Mouse (Mus musculus) right cerebral cortex, postnatal 36 days (tissue): ENCODE measurements around the gene D630039A03Rik.
A peak's percentile ranks its signal among the peaks of the same experiment; 100 is the strongest.

Experiments used
- DNase-seq, 2 experiments: peaks; one replicate each; pipeline ENCODE4 v3.0.0; 2022; ENCODE audit warnings: low spot score in 2 of 2, mixed read lengths in 1 of 2

D630039A03Rik gene

GRCm38 (mm10) chr4:57916201-57916661 lies at the start of gene D630039A03Rik:
Gene D630039A03Rik (minus strand): TSS chr4:57916297.
- no peak for DNase-seq

GRCm38 (mm10) chr4:57965516-57965915 lies 49.4 kb upstream of the D630039A03Rik start:
- no peak for DNase-seq

GRCm38 (mm10) chr4:57964143-57964542 lies 48.0 kb upstream of the D630039A03Rik start:
- DNase-seq: no peak

- no peak for DNase-seq
Observed at GRCm38 (mm10) chr4:57959056-57959455, 43.0 kb upstream of the D630039A03Rik start.

GRCm38 (mm10) chr4:57958098-57958497 lies 42.0 kb upstream of the D630039A03Rik start:
- DNase-seq: no peak

- DNase-seq: no peak
Observed at GRCm38 (mm10) chr4:57957200-57958085, 41.3 kb upstream of the D630039A03Rik start.

- peak; percentile 93 for DNase-seq
Observed at GRCm38 (mm10) chr4:57956029-57956960, 40.2 kb upstream of the D630039A03Rik start, which contains the start of gene Txn1. Gene Txn1 (minus strand): TSS chr4:57956411.

- peak; percentile 49 to 50 for DNase-seq
Observed at GRCm38 (mm10) chr4:57955544-57955958, 39.5 kb upstream of the D630039A03Rik start.

- no peak for DNase-seq
Observed at GRCm38 (mm10) chr4:57954991-57955390, 38.9 kb upstream of the D630039A03Rik start.

- no peak for DNase-seq
Observed at GRCm38 (mm10) chr4:57954580-57954979, 38.5 kb upstream of the D630039A03Rik start.

GRCm38 (mm10) chr4:57953796-57954195 lies 37.7 kb upstream of the D630039A03Rik start:
- DNase-seq: no peak

GRCm38 (mm10) chr4:57952891-57953290 lies 36.8 kb upstream of the D630039A03Rik start:
- DNase-seq: no peak

GRCm38 (mm10) chr4:57952416-57952815 lies 36.3 kb upstream of the D630039A03Rik start:
- no peak for DNase-seq

- DNase-seq: no peak
Observed at GRCm38 (mm10) chr4:57949866-57950265, 33.8 kb upstream of the D630039A03Rik start.

- no peak for DNase-seq
Observed at GRCm38 (mm10) chr4:57947476-57947875, 31.4 kb upstream of the D630039A03Rik start.

- DNase-seq: no peak
Observed at GRCm38 (mm10) chr4:57947036-57947435, 30.9 kb upstream of the D630039A03Rik start.

- no peak for DNase-seq
Observed at GRCm38 (mm10) chr4:57942892-57943291, 26.8 kb upstream of the D630039A03Rik start.

- no peak for DNase-seq
Observed at GRCm38 (mm10) chr4:57940631-57941030, 24.5 kb upstream of the D630039A03Rik start.

GRCm38 (mm10) chr4:57937292-57937691 lies 21.2 kb upstream of the D630039A03Rik start:
- no peak for DNase-seq

- DNase-seq: no peak
Observed at GRCm38 (mm10) chr4:57934181-57934580, 18.1 kb upstream of the D630039A03Rik start.

- no peak for DNase-seq
Observed at GRCm38 (mm10) chr4:57930559-57931170, 14.6 kb upstream of the D630039A03Rik start.
